Mouse (Mus musculus) embryo, embryonic 9.5 days (tissue): ENCODE measurements around the gene Bcl7a.
A peak's percentile ranks its signal among the peaks of the same experiment; 100 is the strongest.

Experiments
- DNase-seq: peaks from one replicate; pipeline ENCODE4 v3.0.0-alpha.2; 2017; ENCODE audit errors: extremely low spot score

Bcl7a gene

GRCm38 (mm10) chr5:123343707-123344627 is at the start of gene Bcl7a:
Gene Bcl7a (plus strand): TSS chr5:123343834.
- peak; percentile 94 for DNase-seq

GRCm38 (mm10) chr5:123294653-123295052 is 49.0 kb upstream of the Bcl7a start:
- DNase-seq = no peak

DNA sequence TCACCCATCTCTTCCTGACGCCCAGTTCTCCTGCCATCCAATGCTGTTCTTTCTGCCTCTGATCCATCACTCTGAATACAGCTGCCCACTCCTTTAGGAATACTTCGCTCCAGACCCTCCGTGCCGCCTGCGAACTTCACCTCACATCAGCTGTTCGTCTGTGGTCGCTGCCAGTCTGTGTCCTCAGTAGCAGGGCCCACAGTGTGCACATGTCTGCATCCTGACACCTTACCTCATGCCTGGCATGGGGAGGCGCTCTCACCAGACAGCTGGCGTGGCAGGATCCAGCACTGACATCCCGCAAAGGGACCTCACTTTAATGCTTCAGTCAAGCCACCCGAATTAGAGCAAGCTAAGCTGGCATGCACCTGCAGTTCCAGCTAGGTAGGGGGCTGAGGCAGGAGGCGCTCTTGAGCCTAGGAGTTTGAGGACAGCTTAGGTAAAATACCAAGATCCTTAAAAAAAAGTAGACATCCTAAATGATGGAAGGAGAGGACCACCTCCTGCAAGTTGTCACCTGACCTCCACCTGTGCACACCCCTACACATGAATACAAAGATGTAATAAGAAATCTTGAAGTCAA is 47.3 kb upstream of the Bcl7a start:
- no peak for DNase-seq

GRCm38 (mm10) chr5:123296972-123297754 is 46.5 kb upstream of the Bcl7a start:
- DNase-seq = no peak

DNA sequence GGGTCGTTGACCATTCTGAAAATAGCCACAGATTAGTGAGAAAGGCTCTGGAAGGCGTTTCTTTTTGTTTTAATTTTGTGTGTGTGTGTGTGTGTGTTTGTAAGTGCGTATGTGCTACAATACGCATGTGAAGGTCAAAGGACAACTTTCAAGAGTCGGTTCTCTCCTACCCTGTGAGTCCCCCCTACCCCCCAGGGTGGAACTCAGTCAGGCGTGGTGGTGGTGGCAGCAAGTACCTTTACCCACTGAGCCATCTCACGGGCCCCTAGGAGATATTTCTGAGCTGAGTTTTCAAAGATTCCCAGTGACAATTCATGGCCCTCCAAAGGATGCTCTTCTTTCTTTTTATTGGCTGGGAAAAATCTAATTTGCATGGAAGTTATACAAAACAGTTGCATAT is 45.8 kb upstream of the Bcl7a start:
- no peak for DNase-seq

GRCm38 (mm10) chr5:123298526-123298925 is 45.1 kb upstream of the Bcl7a start:
- DNase-seq = no peak

GRCm38 (mm10) chr5:123300496-123301034 is 43.1 kb upstream of the Bcl7a start:
- DNase-seq = no peak

GRCm38 (mm10) chr5:123301780-123302521 is 41.7 kb upstream of the Bcl7a start:
- peak; percentile 69 for DNase-seq

- no peak for DNase-seq
Measured at GRCm38 (mm10) chr5:123307630-123308282, 35.9 kb upstream of the Bcl7a start.

- DNase-seq = no peak
Measured at GRCm38 (mm10) chr5:123309816-123310215, 33.8 kb upstream of the Bcl7a start.

GRCm38 (mm10) chr5:123310221-123310620 is 33.4 kb upstream of the Bcl7a start:
- DNase-seq = no peak

GRCm38 (mm10) chr5:123313058-123313630 is 30.5 kb upstream of the Bcl7a start:
- DNase-seq = no peak

DNA sequence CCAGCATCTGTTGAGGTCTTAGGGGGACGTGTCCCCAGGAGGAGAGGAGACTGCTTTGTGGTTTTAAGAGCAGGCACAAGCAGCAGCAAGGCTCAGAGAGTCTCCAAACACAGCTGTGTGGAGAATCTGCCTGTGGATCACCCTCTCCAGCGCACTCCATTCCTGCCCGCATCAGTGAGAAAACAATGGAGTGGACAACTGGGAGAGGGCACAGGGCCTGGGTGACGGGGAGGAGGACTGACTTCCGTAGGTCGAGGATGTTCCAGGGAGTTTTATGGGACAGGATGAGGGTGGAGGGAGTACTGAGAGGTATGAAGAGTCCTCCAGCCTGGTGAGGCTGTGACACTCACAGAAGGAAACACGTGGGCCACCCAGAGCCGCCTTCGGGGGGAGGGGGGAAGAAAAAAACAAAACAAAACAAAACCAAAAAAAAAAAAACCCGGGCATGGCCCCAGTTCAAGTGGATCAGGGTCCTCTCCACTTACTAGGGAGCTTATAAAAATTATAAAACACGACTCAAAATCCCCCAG is 29.7 kb upstream of the Bcl7a start:
- DNase-seq = no peak

DNA sequence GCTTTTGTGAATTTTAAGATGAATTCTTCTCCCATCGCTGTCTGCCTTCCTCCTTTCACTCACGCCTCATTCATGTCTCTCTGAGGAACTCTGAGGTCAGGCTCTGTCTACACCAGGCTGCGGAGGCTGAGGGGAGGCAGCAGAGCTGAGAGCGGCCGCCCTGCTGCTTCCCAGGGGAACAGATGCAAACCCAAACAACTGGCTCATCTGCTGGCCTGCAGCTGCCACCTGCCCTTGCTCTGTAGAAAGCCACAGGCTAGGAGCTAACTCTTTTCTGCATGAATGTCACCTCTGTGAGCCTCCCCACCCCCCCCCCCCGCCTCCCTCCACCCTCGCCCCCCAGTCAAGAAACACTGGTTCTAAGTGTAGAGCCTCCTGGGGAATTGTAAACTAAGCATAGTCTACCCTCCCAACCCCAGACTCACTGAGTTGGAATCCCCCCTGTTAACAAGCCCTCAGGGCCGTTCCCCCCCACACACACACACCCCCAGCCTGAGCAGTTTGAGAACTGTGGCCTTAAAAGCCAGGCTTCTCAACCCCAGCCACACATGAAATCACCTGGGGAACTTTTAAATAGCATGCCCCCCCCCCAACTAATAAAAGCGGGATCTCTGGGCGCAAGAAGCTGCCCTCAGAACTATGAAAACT is 28.3 kb upstream of the Bcl7a start:
- DNase-seq = no peak

DNA sequence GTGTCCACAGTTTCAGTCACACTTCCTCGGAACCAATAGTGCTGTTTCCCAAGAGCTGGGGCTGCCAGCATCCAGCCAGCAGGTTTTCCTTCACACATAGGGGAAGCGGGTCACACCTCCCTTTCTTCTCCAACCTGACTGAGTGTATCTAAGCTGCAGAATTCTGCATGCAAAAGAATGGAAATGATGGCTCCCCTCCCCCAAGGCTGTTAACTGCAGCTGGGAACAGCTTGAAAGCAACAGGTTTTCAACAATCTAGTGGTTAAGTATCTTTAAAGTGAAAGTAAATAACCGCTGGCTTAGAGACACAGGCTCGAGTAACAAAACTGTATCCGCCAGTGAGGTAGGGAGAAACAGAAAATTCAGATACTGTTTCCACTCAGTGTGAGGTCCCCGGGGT is 25.6 kb upstream of the Bcl7a start:
- DNase-seq = no peak

DNA sequence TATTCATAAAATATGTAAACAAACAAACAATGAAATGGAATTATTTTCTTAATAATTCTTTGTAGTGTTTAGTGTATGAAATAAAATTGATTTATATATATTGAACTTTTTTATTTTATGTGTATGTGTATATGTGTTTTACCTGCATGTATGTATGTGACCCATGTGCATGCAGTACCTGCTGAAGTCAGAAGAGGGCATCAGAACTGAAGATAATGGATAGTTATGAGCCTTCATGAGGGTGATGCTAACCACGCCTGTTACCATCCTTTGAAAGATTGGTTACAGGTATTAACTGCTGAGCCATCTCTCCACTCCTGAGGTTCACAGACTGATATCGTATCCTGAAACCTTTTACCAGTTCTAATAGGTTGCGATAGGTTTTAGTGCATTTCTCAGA is 23.5 kb upstream of the Bcl7a start:
- DNase-seq = no peak

DNA sequence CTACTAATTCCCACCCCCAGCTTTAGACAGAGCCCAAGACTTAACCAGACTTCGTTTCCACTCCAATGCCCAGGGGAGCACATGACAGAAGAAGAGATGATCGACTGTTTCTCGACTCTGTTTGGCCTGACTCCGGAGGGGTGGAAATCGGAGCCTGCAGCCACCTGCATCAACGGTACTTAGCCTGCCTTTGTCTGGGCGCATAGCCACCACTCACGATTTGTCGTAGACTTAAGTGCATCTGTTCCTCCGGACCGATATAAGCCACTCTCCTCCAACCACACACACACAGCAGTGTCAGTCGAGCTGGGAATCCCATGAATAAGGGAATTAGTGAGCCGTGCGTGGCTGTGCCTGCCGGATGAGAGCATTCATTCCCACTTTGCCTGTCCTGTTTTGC is 19.4 kb upstream of the Bcl7a start:
- DNase-seq = peak; percentile 31

GRCm38 (mm10) chr5:123326006-123326750 is 17.5 kb upstream of the Bcl7a start:
- no peak for DNase-seq

DNA sequence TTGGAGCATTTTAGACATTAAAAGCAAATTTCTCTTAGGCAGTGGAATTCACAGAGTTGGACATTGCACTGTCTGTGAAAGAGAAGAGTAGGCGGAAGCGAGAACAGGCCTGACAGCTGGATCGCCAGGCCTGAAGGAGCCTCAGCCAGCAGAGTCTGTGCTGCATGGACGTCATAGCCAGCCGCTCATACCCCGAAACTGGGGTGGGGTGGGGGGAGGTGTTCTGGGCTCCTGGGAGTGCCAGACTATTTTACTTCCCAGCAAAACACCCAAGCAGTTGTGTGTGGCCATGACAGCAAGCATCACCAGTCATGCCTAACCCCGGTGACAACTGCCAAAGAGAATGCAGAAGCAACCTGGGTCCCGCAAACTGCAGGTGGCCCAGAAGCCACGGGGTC is 16.9 kb upstream of the Bcl7a start:
- DNase-seq = no peak
